Mouse (Mus musculus) kidney, adult 2 months (tissue): Measurements from ENCODE around the gene Pgm5.

Experiments used
- CTCF ChIP-seq: fragments of 200-500 bp; conservative IDR thresholded peaks from 2 replicates; pipeline ENCODE4 v1.5.1; 2011; ENCODE audit warnings: low read depth, mild to moderate bottlenecking, control low read depth, low read length, moderate library complexity, mixed read lengths; ENCODE audit not compliant: insufficient read depth, insufficient read length
- POLR2A ChIP-seq: fragments of 200-500 bp; IDR thresholded peaks from one replicate; pipeline ENCODE4 v1.6.1; 2011; ENCODE audit warnings: low read depth, low read length, control low read depth

DNA sequence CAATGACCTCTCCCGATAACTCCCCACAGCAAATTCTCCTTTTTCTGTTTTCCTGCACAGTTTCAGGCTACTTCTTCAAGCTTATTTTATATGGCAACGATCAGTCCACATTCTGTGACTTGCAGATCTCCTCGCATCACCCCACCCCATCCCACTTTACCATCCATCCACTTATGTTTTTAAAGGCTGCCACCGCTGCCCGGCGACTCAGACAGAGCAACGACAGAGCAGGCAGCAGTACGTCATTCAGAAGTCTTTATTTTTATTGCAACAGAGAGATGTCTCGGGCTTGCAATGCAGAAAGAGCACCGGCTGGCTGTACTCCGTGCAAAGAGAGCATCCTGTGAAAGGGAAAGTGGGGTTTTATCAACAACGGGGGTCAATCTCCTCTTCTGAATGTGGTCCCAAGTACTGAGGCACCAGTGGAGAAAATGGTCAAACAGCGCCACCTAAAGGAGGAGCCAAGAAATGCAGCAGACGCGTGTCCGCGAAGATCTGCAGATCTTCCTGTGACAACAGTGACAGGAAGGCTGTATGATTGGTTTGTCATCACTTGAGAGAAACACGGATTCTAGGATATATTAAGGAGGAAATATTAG is 9.5 kb upstream of the Pgm5 start:
- no peak for TF ChIP-seq POLR2A
- TF ChIP-seq CTCF = peak; percentile 95
